Mouse (Mus musculus): ENCODE results near the gene Rassf1. TPM values are rescaled to one million over a fixed set of nuclear protein-coding genes. Genes with fewer than 3 reads are reported as not detected.

Rassf1 gene
- total and polyA plus RNA-seq, 3 experiments = 11.6 to 17.7 (median 15.3) TPM

DNA sequence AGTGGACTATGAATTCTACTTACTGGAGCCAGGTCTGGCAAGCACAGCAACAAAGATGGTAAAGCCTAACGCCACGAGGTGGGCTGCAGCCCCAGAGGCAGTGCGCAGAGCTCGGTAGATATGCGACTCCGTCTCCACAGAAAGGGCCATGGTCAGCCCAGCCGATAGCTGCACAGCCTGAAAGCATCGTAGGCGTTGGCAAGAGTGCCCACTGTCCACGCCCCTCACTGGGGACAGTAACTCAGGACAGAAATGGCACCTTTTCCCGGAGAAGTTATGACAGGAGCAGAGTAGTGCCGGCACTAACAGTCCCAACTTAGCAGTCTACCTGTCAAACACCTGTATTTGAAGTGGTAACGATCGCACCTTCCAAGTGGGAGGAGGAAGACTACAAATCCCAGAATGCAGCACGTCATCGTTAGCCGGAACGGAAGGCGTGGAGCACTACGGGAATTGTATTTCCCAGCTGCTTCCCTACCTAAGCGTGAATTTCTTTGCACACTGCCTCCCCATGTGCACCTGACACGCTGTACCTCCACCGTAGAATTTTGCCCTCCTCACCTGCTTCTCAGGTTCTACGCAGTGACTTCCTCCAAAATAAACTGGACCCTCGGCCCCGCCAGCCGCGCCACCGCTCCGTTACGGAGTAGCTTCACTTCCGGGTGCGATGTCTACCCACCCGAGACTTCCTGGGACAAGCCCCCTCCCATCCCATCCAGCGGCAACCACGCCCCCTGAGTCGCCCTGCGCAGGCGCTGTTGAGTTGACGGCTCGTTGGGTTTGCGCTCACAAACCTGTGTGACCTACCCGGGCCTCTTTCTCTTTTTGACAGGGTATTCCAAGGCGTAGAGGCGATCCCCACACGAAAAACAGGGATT, 9.6 kb upstream of the Rassf1 start, which contains the start of the genes Cyb561d2 and Nprl2:
TSS of gene Cyb561d2 (minus strand) at position 720 of the 878 bp plus-strand sequence.
TSS of gene Nprl2 (plus strand) at position 753 of the 878 bp plus-strand sequence.
- in situ Hi-C loops (cut with MboI; ENCODE audit: low pct_ligation_motif_present, low pct_unique_long_range_greater_than_20kb, low sequenced_read_pairs) = no loop called here
- H3K27ac ChIP-seq (ENCODE audit: insufficient read depth, low read depth) = peak within 1 kb of the TSS; percentile 14; the same call in 1 of the 2 replicates
- no peaks in the 10 kb centered on the region for H3K9me3 ChIP-seq (replicated peaks; ENCODE audit: low read length)
- H3K36me3 ChIP-seq (replicated peaks in 1 of 2; ENCODE audit: control insufficient read depth in 1 of 2, insufficient read depth in 1 of 2, low read length in 1 of 2) = peaks cover 48 to 64% of the 10 kb centered on the region in 2 experiments
- no peaks in the 10 kb centered on the region for H3K27me3 ChIP-seq (replicated peaks)
- dilution Hi-C loops (cut with MboI; ENCODE audit: extremely low pct_ligation_motif_present, extremely low pct_unique_long_range_greater_than_20kb, low sequenced_read_pairs) = no loop called here
- H3K4me1 ChIP-seq (ENCODE audit: control insufficient read depth in 1 of 2, insufficient read depth in 2 of 2) = peaks cover 6 to 40% of the 10 kb centered on the region in 2 experiments; a peak in 3 of 4 replicates
- TF ChIP-seq MAZ (IDR thresholded peaks at IDR 0.05; ENCODE audit: low read depth, low read length) (no peak), POLR2A (IDR thresholded peaks at IDR 0.05; ENCODE audit: low read depth, low read length) (peak; percentile 76), NELFE (IDR thresholded peaks at IDR 0.05; ENCODE audit: low read depth, low read length) (peak; percentile 59; the same call in 1 of the 2 replicates), TCF12 (IDR thresholded peaks at IDR 0.05; ENCODE audit: low read depth, low read length) (peak; percentile 59; the same call in 1 of the 2 replicates), USF2 (conservative IDR thresholded peaks at IDR 0.05; ENCODE audit: low read depth, low read length) (no peak), NRF1 (IDR thresholded peaks at IDR 0.05; ENCODE audit: low read depth, low read length) (peak; percentile 92), MYC (IDR thresholded peaks at IDR 0.05; ENCODE audit: low read depth, low read length) (0 out of 2 replicates have a peak, but pooled peaks have one; percentile 65), IRF4 (IDR thresholded peaks at IDR 0.05; ENCODE audit: low read depth, low read length) (no peak; the same call in 1 of the 2 replicates), JUN (IDR thresholded peaks at IDR 0.05; ENCODE audit: insufficient read depth, low read depth, low read length) (no peak), ELF1 (IDR thresholded peaks at IDR 0.05; ENCODE audit: low read depth, low read length) (peak; percentile 97), HCFC1 (IDR thresholded peaks at IDR 0.05; ENCODE audit: low read depth, low read length) (peak; percentile 100), MXI1 (IDR thresholded peaks at IDR 0.05; ENCODE audit: low read depth, low read length) (peak; percentile 83), MAFK (IDR thresholded peaks at IDR 0.05; ENCODE audit: insufficient replicate concordance, low read length) (no peak), MEF2A (IDR thresholded peaks at IDR 0.05; ENCODE audit: borderline replicate concordance, low read depth, low read length) (0 out of 2 replicates have a peak, but pooled peaks have one; percentile 30), KAT2A (IDR thresholded peaks at IDR 0.05; ENCODE audit: insufficient replicate concordance, low read length) (peak; percentile 100), GABPA (IDR thresholded peaks at IDR 0.05; ENCODE audit: insufficient replicate concordance, low read depth, low read length) (peak; percentile 85; the same call in 1 of the 2 replicates), SIN3A (IDR thresholded peaks at IDR 0.05; ENCODE audit: low read length) (peak; percentile 91), CHD2 (IDR thresholded peaks at IDR 0.05; ENCODE audit: low read length) (peak; percentile 86)
- H3K9ac ChIP-seq (ENCODE audit: insufficient read depth, low read depth) = peak within 1 kb of the TSS; percentile 77
- DNase-seq (ENCODE audit: extremely low read depth) = peak; percentile 94
- H3K79me2 ChIP-seq (replicated peaks; ENCODE audit: control insufficient read depth, extremely low read depth, insufficient read depth, poor library complexity, severe bottlenecking) = peaks cover 8% of the 10 kb centered on the region
- H3K4me2 ChIP-seq (ENCODE audit: insufficient read depth, low read depth, poor library complexity, severe bottlenecking) = peak within 1 kb of the TSS; percentile 95
- H3K4me3 ChIP-seq (replicated peaks in 1 of 3; ENCODE audit: low read depth in 2 of 3, low read length in 2 of 3, poor library complexity in 1 of 3) = peak within 1 kb of the TSS; percentile 63 to 76 (median 70)
